24 mouse cellular contexts compared by ENCODE assay signal in genomic region chr1:170343906-170344305, GRCm38 (mm10). TPM values are rescaled to one million over a fixed set of nuclear protein-coding genes. Genes with fewer than 3 reads are reported as not detected.
"Had no signal": no experiment of that assay in that cellular context is flagged by ENCODE, and none has a peak within 500 bp of the region (broad histone marks: within the 10 kb centered on the region; RNA-seq: fewer than 3 reads in every experiment).

No protein-coding gene starts in this region.

- H3K27me3 ChIP-seq: limb, embryonic 13.5 days; liver, embryonic 15.5 days had no signal

- H3K9me3 ChIP-seq: limb, embryonic 10.5 days; limb, embryonic 13.5 days; liver, embryonic 15.5 days had no signal

- H3K36me3 ChIP-seq: limb, embryonic 10.5 days; limb, embryonic 13.5 days; liver, embryonic 15.5 days had no signal

- H3K9ac ChIP-seq: limb, embryonic 13.5 days; liver, embryonic 15.5 days had no signal

- H3K4me1 ChIP-seq: limb, embryonic 10.5 days; limb, embryonic 13.5 days; liver, embryonic 15.5 days had no signal

- H3K4me3 ChIP-seq: layer of hippocampus, adult 2 months; limb, embryonic 10.5 days; limb, embryonic 13.5 days; liver, embryonic 15.5 days had no signal

- H3K27ac ChIP-seq: layer of hippocampus, adult 2 months; limb, embryonic 10.5 days; limb, embryonic 13.5 days; liver, embryonic 15.5 days had no signal

- DNase-seq: layer of hippocampus, adult 9-11 months; lung, adult 2 months; lung, postnatal 14 days; lung, postnatal 4 days; thymus, adult 18-20 months; thymus, postnatal 36 days had no signal

- H3K4me2 ChIP-seq: limb, embryonic 13.5 days; liver, embryonic 11.5 days; liver, embryonic 15.5 days; midbrain, embryonic 11.5 days had no signal

- ATAC-seq: inflammation-experienced regulatory T-cells, adult 6 months; intestine, embryonic 16.5 days had no signal

RNA-seq across cellular contexts. Expression of gene Spata46, which starts 35.3 kb away (rescaled TPM):
- total RNA-seq: layer of hippocampus, adult 2 months; layer of hippocampus, postnatal 25 days; left cerebral cortex, adult 18-20 months; left cerebral cortex, postnatal 25 days; megakaryocyte progenitor cell, adult 5-6 weeks; megakaryocyte-erythroid progenitor cell, adult 5-6 weeks; midbrain, postnatal 0 days had no signal
- polyA plus RNA-seq: inflammation-experienced regulatory T-cells, adult 6 months; large intestine, adult 2 months; lung, adult 2 months; small intestine, adult 2 months; spleen, adult 2 months; urinary bladder, adult 2 months had no signal

RNA-seq across cellular contexts. Expression of gene Gm7694, which starts 37.8 kb away (rescaled TPM):
- polyA plus RNA-seq: inflammation-experienced regulatory T-cells, adult 6 months had no signal
